Mouse (Mus musculus): Measurements from ENCODE around the gene Gm6268. TPM values are rescaled to one million over a fixed set of nuclear protein-coding genes. Genes with fewer than 3 reads are reported as not detected.

The Gm6268 gene
- total RNA-seq (2014; rRNA removed): not detected in 2 replicates
- not detected in 2 replicates for polyA plus RNA-seq (2015; fragmentation: Nextera tagmentation; extraction: Ambion mirVana)

GRCm38 (mm10) chrX:36400980-36401379 is at the start of gene Gm6268:
TSS of gene Gm6268 (plus strand) at chrX:36401280.
- H3K4me2 ChIP-seq (ENCODE audit: low read depth, low read length, poor library complexity, severe bottlenecking): no peak within 1 kb of the TSS
- no peak within 1 kb of the TSS for H3K4me3 ChIP-seq (ENCODE audit: low read depth, low read length)
- no peak within 1 kb of the TSS for H3K9ac ChIP-seq (replicated peaks; ENCODE audit: low read length, poor library complexity, severe bottlenecking)
- no peak for DNase-seq (ENCODE audit: low spot score)
- no peaks in the 10 kb centered on the region for H3K4me1 ChIP-seq (ENCODE audit: insufficient read depth, low read length)
- H3K9me3 ChIP-seq (ENCODE audit: low read length): no peaks in the 10 kb centered on the region
- H3K36me3 ChIP-seq (ENCODE audit: insufficient read depth, low read length): no peaks in the 10 kb centered on the region
- 94% methylated on average over 13 of the region's 13 CpGs for WGBS
- no peak for TF ChIP-seq CTCF (IDR thresholded peaks at IDR 0.05)
- no peak within 1 kb of the TSS for H3K27ac ChIP-seq (ENCODE audit: low read depth, low read length)
- no peaks in the 10 kb centered on the region for H3K27me3 ChIP-seq (ENCODE audit: insufficient read depth, low read length)
- no peak for ATAC-seq (ENCODE audit: low FRiP score)

GRCm38 (mm10) chrX:36352446-36352845 is 48.6 kb upstream of the Gm6268 start:
- H3K9ac ChIP-seq (replicated peaks; ENCODE audit: low read length, poor library complexity, severe bottlenecking): no peak overlapping the region
- whole genome bisulfite sequencing: 58% methylated on average over 3 of the region's 3 CpGs
- H3K27me3 ChIP-seq (ENCODE audit: insufficient read depth, low read length): no peaks in the 10 kb centered on the region
- TF ChIP-seq CTCF (IDR thresholded peaks at IDR 0.05): peak; percentile 48
- H3K4me3 ChIP-seq (ENCODE audit: low read depth, low read length): no peak overlapping the region
- no peaks in the 10 kb centered on the region for H3K36me3 ChIP-seq (ENCODE audit: insufficient read depth, low read length)
- no peak for ATAC-seq (ENCODE audit: low FRiP score)
- H3K4me1 ChIP-seq (ENCODE audit: insufficient read depth, low read length): no peaks in the 10 kb centered on the region
- DNase-seq (ENCODE audit: low spot score): peak; percentile 36
- H3K4me2 ChIP-seq (ENCODE audit: low read depth, low read length, poor library complexity, severe bottlenecking): no peak overlapping the region
- no peaks in the 10 kb centered on the region for H3K9me3 ChIP-seq (ENCODE audit: low read length)
- no peak overlapping the region for H3K27ac ChIP-seq (ENCODE audit: low read depth, low read length)

- no peak overlapping the region for H3K27ac ChIP-seq (ENCODE audit: low read depth, low read length)
- H3K27me3 ChIP-seq (ENCODE audit: insufficient read depth, low read length): no peaks in the 10 kb centered on the region
- no peak overlapping the region for H3K9ac ChIP-seq (replicated peaks; ENCODE audit: low read length, poor library complexity, severe bottlenecking)
- H3K4me1 ChIP-seq (ENCODE audit: insufficient read depth, low read length): no peaks in the 10 kb centered on the region
- no peaks in the 10 kb centered on the region for H3K9me3 ChIP-seq (ENCODE audit: low read length)
- TF ChIP-seq CTCF (IDR thresholded peaks at IDR 0.05): no peak
- no peak overlapping the region for H3K4me2 ChIP-seq (ENCODE audit: low read depth, low read length, poor library complexity, severe bottlenecking)
- H3K4me3 ChIP-seq (ENCODE audit: low read depth, low read length): no peak overlapping the region
- ATAC-seq (ENCODE audit: low FRiP score) (no peak), DNase-seq (ENCODE audit: low spot score) (no peak)
- H3K36me3 ChIP-seq (ENCODE audit: insufficient read depth, low read length): no peaks in the 10 kb centered on the region
Measured at GRCm38 (mm10) chrX:36385340-36385739, 15.7 kb upstream of the Gm6268 start.

- WGBS: 47% methylated on average over 3 of the region's 3 CpGs
- TF ChIP-seq CTCF (IDR thresholded peaks at IDR 0.05): no peak
- Histone ChIP-seq H3K4me2 (ENCODE audit: low read depth, low read length, poor library complexity, severe bottlenecking) (no peak overlapping the region), H3K27ac (ENCODE audit: low read depth, low read length) (no peak overlapping the region), H3K4me3 (ENCODE audit: low read depth, low read length) (no peak overlapping the region), H3K9me3 (ENCODE audit: low read length) (no peaks in the 10 kb centered on the region), H3K36me3 (ENCODE audit: insufficient read depth, low read length) (no peaks in the 10 kb centered on the region), H3K27me3 (ENCODE audit: insufficient read depth, low read length) (no peaks in the 10 kb centered on the region), H3K9ac (replicated peaks; ENCODE audit: low read length, poor library complexity, severe bottlenecking) (no peak overlapping the region), H3K4me1 (ENCODE audit: insufficient read depth, low read length) (no peaks in the 10 kb centered on the region)
- peak; percentile 32 for DNase-seq (ENCODE audit: low spot score)
- no peak for ATAC-seq (ENCODE audit: low FRiP score)
Measured at GRCm38 (mm10) chrX:36389971-36390370, 11.1 kb upstream of the Gm6268 start.

- ATAC-seq (ENCODE audit: low FRiP score): no peak
- H3K4me3 ChIP-seq (ENCODE audit: low read depth, low read length): no peak overlapping the region
- no peaks in the 10 kb centered on the region for H3K9me3 ChIP-seq (ENCODE audit: low read length)
- H3K9ac ChIP-seq (replicated peaks; ENCODE audit: low read length, poor library complexity, severe bottlenecking): no peak overlapping the region
- TF ChIP-seq CTCF (IDR thresholded peaks at IDR 0.05): no peak
- no peak overlapping the region for H3K27ac ChIP-seq (ENCODE audit: low read depth, low read length)
- no peak overlapping the region for H3K4me2 ChIP-seq (ENCODE audit: low read depth, low read length, poor library complexity, severe bottlenecking)
- WGBS: 60% methylated on average over 2 of the region's 2 CpGs
- no peak for DNase-seq (ENCODE audit: low spot score)
- no peaks in the 10 kb centered on the region for H3K4me1 ChIP-seq (ENCODE audit: insufficient read depth, low read length)
- H3K27me3 ChIP-seq (ENCODE audit: insufficient read depth, low read length): no peaks in the 10 kb centered on the region
- no peaks in the 10 kb centered on the region for H3K36me3 ChIP-seq (ENCODE audit: insufficient read depth, low read length)
Measured at GRCm38 (mm10) chrX:36390503-36390902, 10.6 kb upstream of the Gm6268 start.

- Histone ChIP-seq H3K4me2 (ENCODE audit: low read depth, low read length, poor library complexity, severe bottlenecking) (no peak overlapping the region), H3K4me3 (ENCODE audit: low read depth, low read length) (no peak overlapping the region), H3K27ac (ENCODE audit: low read depth, low read length) (no peak overlapping the region), H3K36me3 (ENCODE audit: insufficient read depth, low read length) (no peaks in the 10 kb centered on the region), H3K9ac (replicated peaks; ENCODE audit: low read length, poor library complexity, severe bottlenecking) (no peak overlapping the region), H3K9me3 (ENCODE audit: low read length) (no peaks in the 10 kb centered on the region), H3K4me1 (ENCODE audit: insufficient read depth, low read length) (no peaks in the 10 kb centered on the region), H3K27me3 (ENCODE audit: insufficient read depth, low read length) (no peaks in the 10 kb centered on the region)
- DNase-seq (ENCODE audit: low spot score) (no peak), ATAC-seq (ENCODE audit: low FRiP score) (no peak)
- no peak for TF ChIP-seq CTCF (IDR thresholded peaks at IDR 0.05)
- WGBS: 61% methylated on average over 6 of the region's 6 CpGs
Measured at GRCm38 (mm10) chrX:36392672-36393071, 8.4 kb upstream of the Gm6268 start.

Data from midbrain, postnatal 0 days (tissue).